Mouse (Mus musculus): ENCODE measurements around the gene Rtn4rl2. TPM values are rescaled to one million over a fixed set of nuclear protein-coding genes. Genes with fewer than 3 reads are reported as not detected.

Gene Rtn4rl2
- total RNA-seq, 2 experiments from 2014 or later = 3.2 to 4.1 TPM

- DNase-seq = no peak
These were observed 44.6 kb downstream of the Rtn4rl2 start for GRCm38 (mm10) chr2:84841905-84842304.

- DNase-seq = peak; percentile 19
These were observed 45.6 kb downstream of the Rtn4rl2 start for GRCm38 (mm10) chr2:84840748-84841563.

GRCm38 (mm10) chr2:84840016-84840747, 46.3 kb downstream of the Rtn4rl2 start:
- DNase-seq = peak; percentile 83

DNA sequence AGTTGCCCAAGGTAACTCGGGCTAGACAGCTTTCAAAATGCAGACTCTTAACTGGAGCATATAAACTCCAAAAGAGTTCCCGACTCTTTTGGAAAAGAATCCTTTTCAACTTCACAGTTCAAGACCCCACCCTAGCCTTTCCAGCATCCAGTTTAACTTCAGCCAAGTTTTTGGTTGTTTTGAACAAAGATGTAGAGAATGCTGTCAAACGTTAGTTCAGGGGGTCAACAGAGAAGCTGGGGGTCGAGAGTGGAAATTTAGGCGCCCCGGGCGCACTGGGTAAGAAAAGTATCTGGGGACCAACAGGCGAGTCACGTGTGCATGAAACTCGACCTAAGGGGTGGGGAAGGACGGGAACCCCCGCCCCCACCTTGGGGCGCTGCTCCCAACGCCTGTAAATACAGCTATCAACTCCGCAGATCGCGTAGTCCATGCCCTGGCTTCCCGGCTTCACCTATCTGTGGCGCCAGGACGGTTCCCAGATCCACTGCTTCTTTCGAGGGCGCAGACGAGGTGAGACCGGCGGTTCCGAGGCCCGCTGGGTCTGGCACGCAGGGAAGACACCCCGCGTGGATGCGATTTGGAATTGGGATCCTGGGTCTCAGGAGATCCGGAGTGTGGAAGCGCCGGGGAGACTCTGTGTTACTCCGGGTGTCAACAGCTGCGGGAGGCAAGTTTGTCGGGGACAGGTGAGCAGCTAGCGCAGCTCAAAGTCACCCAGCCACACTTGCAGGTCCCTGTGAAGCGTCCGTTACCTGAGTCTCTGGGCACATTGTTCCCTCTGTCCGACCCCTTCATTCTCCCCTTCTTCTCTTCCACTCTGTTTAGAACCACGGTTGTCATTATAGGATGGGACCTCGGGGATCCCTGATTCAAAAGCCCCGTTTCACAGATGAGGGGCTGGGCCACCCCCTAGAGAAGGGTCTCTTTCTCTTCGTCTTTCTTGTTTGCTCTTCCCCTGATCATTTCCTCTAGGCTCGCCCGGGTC, 47.2 kb downstream of the Rtn4rl2 start:
- DNase-seq = peak; percentile 33

DNA sequence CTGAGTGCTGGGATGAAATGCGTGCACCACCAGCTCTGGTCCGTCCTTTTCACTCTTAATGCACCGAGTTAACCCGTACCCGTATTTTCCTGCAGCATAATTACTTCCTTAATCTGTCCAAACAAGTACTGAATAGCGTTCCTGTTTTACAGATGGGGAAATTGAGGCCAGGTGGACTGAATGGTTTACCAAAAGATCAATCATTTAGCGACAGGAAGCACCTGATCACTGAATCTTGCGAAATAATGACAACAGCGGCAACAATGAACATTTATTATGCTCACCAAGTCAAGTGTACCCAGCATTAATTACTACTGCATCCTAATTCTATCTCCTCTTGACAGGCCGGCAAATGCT, 47.9 kb downstream of the Rtn4rl2 start, which contains the start of gene Slc43a1:
Gene Slc43a1, plus strand, starts transcription at position 258 of the 357 bp plus-strand sequence.
- DNase-seq = no peak

GRCm38 (mm10) chr2:84837817-84838592, 48.5 kb downstream of the Rtn4rl2 start:
- DNase-seq = no peak

DNA sequence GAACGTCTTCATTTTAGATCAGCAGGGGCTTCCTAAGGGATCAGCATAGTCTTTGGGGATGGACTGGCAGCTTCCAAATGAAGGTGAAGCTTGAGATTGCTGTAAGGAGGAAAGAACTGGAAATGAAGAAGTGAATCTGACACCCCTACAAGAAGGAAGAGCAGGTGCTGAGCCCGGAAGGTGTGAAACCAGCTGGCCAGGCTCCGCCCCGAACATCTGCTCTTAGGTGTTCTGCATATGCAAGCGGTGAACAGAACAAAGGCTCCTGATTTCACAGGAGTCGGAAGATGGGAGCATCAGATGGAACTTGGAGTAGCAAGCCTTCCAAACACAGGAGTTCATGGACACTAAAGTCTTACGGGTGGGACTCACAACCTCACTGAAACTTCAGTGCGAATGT, 49.4 kb downstream of the Rtn4rl2 start:
- DNase-seq = no peak

DNA sequence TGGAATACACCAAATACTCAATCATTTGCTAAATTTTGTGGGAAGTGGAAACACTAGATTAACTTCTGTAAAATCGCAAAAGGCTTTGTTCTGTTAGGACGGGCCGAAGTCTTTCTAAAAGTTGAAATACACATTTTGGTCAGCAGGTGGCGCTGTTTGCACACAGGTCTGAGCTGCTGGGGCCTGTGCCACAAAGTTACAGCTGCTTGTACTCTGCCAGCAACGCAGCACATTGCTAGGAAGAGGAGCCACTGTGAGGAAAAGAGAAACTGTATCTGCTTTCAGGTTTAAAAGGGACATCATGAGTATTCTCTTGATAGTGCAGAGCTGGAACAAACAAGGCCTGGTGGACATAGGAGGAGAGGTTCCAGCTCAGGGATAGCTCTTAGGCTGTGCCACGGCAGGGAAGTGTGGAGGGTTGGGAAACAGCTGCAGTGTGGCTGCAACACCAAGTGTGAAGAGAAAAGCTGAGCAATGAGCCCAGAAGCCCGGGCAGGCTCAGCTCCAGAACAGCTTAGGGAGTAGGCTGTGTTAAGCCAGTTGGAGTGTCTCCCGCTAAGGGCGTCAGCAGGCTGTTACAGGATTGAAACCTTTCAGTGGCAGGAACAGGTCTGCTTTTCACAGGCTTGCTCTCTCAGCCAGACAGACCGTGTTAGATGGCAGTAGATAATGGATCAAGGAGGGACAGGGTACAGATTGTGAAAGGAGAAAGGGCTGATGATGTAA, 54.7 kb downstream of the Rtn4rl2 start:
- DNase-seq = peak; percentile 91

DNA sequence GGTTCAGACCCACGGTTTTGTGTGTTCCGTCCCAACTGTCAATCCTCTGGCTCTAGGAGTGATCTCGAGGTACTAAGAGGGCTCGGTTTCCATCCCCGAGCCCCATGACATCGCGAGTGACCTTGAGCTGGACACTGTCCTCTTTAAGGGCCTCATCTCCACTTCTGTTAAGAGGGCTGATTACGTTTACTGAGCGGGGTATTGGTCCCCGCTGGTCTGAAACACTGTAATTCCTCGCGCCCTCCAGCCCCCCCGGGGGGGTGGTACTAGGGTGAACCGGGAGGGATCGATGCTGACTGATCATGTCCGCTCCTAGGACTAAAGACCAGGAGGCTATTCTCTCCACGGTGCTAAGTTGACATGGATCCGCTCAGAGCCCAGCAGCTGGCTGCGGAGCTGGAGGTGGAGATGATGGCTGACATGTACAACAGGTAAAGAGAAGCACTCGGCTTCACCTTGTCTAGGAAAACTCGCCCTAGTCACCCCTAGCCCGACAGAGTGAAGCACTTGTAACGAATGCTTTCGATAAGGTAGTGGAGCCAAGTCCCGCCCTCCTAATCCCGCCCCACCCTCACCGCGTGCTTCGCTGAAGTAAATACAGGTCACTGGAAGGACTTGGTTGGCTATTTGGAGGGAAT, 59.1 kb downstream of the Rtn4rl2 start:
- DNase-seq = peak; percentile 51

GRCm38 (mm10) chr2:84826488-84827282, 59.8 kb downstream of the Rtn4rl2 start, which contains the start of gene Timm10:
Gene Timm10 (plus strand): TSS chr2:84826997.
- DNase-seq = peak; percentile 86

- DNase-seq = no peak
These were observed 63.3 kb downstream of the Rtn4rl2 start for GRCm38 (mm10) chr2:84823237-84823636.

DNA sequence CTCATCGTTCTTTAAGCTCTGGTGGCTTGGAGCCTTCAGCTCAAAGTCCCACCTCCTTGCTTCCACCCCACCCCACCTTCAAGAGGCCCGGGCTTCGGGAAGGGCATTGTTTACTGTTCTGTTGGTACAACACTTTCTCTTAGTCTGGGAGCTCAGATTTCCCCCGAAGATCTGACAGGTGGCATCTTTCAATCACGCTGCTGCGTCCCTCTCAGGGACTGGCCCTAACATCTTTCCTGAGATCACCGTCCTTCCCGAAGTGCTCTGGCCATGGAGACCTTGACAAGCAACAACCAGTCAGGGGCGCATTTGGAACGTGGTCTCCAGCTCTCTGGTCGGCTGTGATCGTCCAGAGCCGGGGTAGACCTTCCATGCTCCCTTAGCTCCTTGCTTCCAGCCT, 64.0 kb downstream of the Rtn4rl2 start, which contains the start of gene Smtnl1:
Gene Smtnl1, minus strand, starts transcription at position 101 of the 400 bp plus-strand sequence.
- DNase-seq = no peak

Small RNAs within 50 kb of the gene (microRNA-seq; reads per million reads assigned to microRNA genes)
- gene Gm24332 = 0 reads per million in 2 experiments

Other genes starting within 250 kb of the Rtn4rl2 start
- gene Ctnnd1, start 235.9 kb downstream of the Rtn4rl2 start, total RNA-seq (2021) = 100 to 1,000 TPM; 161 to 162 TPM
- under 1 TPM in 1 of 2 experiments, not detected in 1; 0.11 TPM for gene Btbd18, start 227.6 kb downstream of the Rtn4rl2 start, total RNA-seq (2021)
- 100 to 1,000 TPM; 109 to 112 TPM for gene Selenoh, start 215.9 kb downstream of the Rtn4rl2 start, total RNA-seq (2021)
- 10 to 100 TPM; 15.3 to 22.6 TPM for gene Gm28635, start 208.7 kb downstream of the Rtn4rl2 start, total RNA-seq (2021)
- gene Med19, start 208.3 kb downstream of the Rtn4rl2 start, total RNA-seq (2021) = 10 to 100 TPM; 18.9 to 20.2 TPM
- gene Tmx2, start 207.6 kb downstream of the Rtn4rl2 start, total RNA-seq (2021) = 100 to 1,000 TPM; 105 to 107 TPM
- 10 to 100 TPM; 73.9 to 74.2 TPM for gene Zdhhc5, start 171.5 kb downstream of the Rtn4rl2 start, total RNA-seq (2021)
- 1 to 10 TPM; 7.4 to 7.9 TPM for gene Clp1, start 159.4 kb downstream of the Rtn4rl2 start, total RNA-seq (2021)
- gene Ypel4, start 152.7 kb downstream of the Rtn4rl2 start, total RNA-seq (2021) = under 1 TPM; 0.77 to 0.88 TPM
- gene Gm19426, start 143.1 kb downstream of the Rtn4rl2 start, total RNA-seq (2021) = 1 to 10 TPM; 8.6 to 9.4 TPM
- 10 to 100 TPM; 27.2 to 30.0 TPM for gene Serping1, start 111.3 kb downstream of the Rtn4rl2 start, total RNA-seq (2021)
- gene Ube2l6, start 87.9 kb downstream of the Rtn4rl2 start, total RNA-seq (2021) = 10 to 100 TPM; 23.1 to 51.0 TPM
- gene Smtnl1, start 64.1 kb downstream of the Rtn4rl2 start, total RNA-seq (2021) = under 1 TPM; 0.14 TPM
- 100 to 1,000 TPM; 107 to 126 TPM for gene Timm10, start 59.7 kb downstream of the Rtn4rl2 start, total RNA-seq (2021)
- gene Slc43a1, start 47.9 kb downstream of the Rtn4rl2 start, total RNA-seq (2021) = 1 to 10 TPM; 2.1 to 2.7 TPM
- gene Slc43a3, start 49.9 kb upstream of the Rtn4rl2 start, total RNA-seq (2021) = 10 to 100 TPM; 44.1 to 52.6 TPM
- gene Prg2, start 93.8 kb upstream of the Rtn4rl2 start, total RNA-seq (2021) = not detected
- gene Prg3, start 101.5 kb upstream of the Rtn4rl2 start, total RNA-seq (2021) = not detected
- gene Ssrp1, start 150.5 kb upstream of the Rtn4rl2 start, total RNA-seq (2021) = 100 to 1,000 TPM; 106 to 108 TPM
- gene P2rx3, start 150.8 kb upstream of the Rtn4rl2 start, total RNA-seq (2021) = under 1 TPM; 0.14 to 0.24 TPM
- 10 to 100 TPM; 87.1 to 88.2 TPM for gene Tnks1bp1, start 161.3 kb upstream of the Rtn4rl2 start, total RNA-seq (2021)
- 100 to 1,000 TPM in 1 of 2 experiments, 10 to 100 TPM in 1; 85.4 to 109 TPM for gene Aplnr, start 249.5 kb upstream of the Rtn4rl2 start, total RNA-seq (2021)